Mouse (Mus musculus): Measurements from ENCODE around the gene Mocs1. TPM values are rescaled to one million over a fixed set of nuclear protein-coding genes. Genes with fewer than 3 reads are reported as not detected.

The Mocs1 gene
- polyA plus RNA-seq, 1 experiment, result 41.4 TPM

GRCm38 (mm10) chr17:49477370-49477769 is 49.2 kb downstream of the Mocs1 start:
- H3K27ac ChIP-seq (ENCODE audit: insufficient read depth, low read depth, low read length), result no peak overlapping the region
- H3K27me3 ChIP-seq (replicated peaks; ENCODE audit: control insufficient read depth, insufficient read depth, low read length), result no peaks in the 10 kb centered on the region
- TF ChIP-seq CTCF (conservative IDR thresholded peaks at IDR 0.05; ENCODE audit: insufficient read depth, insufficient read length, low read depth, low read length) (no peak), POLR2A (IDR thresholded peaks at IDR 0.05; ENCODE audit: low read depth, low read length) (no peak)
- DNase-seq, result peak; percentile 77
- no peaks in the 10 kb centered on the region for H3K4me1 ChIP-seq (ENCODE audit: control insufficient read depth, insufficient read depth, low read length)
- no peaks in the 10 kb centered on the region for H3K36me3 ChIP-seq (ENCODE audit: control insufficient read depth, insufficient read depth, low read length)
- WGBS, result 60% methylated on average over 4 of the region's 4 CpGs
- H3K4me3 ChIP-seq (ENCODE audit: insufficient read depth, low read depth, low read length), result no peak overlapping the region

GRCm38 (mm10) chr17:49481876-49482275 is 53.7 kb downstream of the Mocs1 start:
- 47% methylated on average over 3 of the region's 3 CpGs for WGBS
- H3K4me3 ChIP-seq (ENCODE audit: insufficient read depth, low read depth, low read length), result no peak overlapping the region
- H3K27me3 ChIP-seq (replicated peaks; ENCODE audit: control insufficient read depth, insufficient read depth, low read length), result no peaks in the 10 kb centered on the region
- H3K27ac ChIP-seq (ENCODE audit: insufficient read depth, low read depth, low read length), result no peak overlapping the region; the same call in 1 of the 2 replicates
- no peaks in the 10 kb centered on the region for H3K4me1 ChIP-seq (ENCODE audit: control insufficient read depth, insufficient read depth, low read length)
- H3K36me3 ChIP-seq (ENCODE audit: control insufficient read depth, insufficient read depth, low read length), result no peaks in the 10 kb centered on the region
- DNase-seq, result no peak
- TF ChIP-seq CTCF (conservative IDR thresholded peaks at IDR 0.05; ENCODE audit: insufficient read depth, insufficient read length, low read depth, low read length) (no peak), POLR2A (IDR thresholded peaks at IDR 0.05; ENCODE audit: low read depth, low read length) (no peak)

GRCm38 (mm10) chr17:49484435-49484834 is 56.3 kb downstream of the Mocs1 start:
- TF ChIP-seq POLR2A (IDR thresholded peaks at IDR 0.05; ENCODE audit: low read depth, low read length) (no peak), CTCF (conservative IDR thresholded peaks at IDR 0.05; ENCODE audit: insufficient read depth, insufficient read length, low read depth, low read length) (no peak)
- H3K4me3 ChIP-seq (ENCODE audit: insufficient read depth, low read depth, low read length), result no peak overlapping the region
- DNase-seq, result no peak
- 67% methylated on average over 3 of the region's 3 CpGs for WGBS
- H3K4me1 ChIP-seq (ENCODE audit: control insufficient read depth, insufficient read depth, low read length), result no peaks in the 10 kb centered on the region
- no peaks in the 10 kb centered on the region for H3K27me3 ChIP-seq (replicated peaks; ENCODE audit: control insufficient read depth, insufficient read depth, low read length)
- no peaks in the 10 kb centered on the region for H3K36me3 ChIP-seq (ENCODE audit: control insufficient read depth, insufficient read depth, low read length)
- H3K27ac ChIP-seq (ENCODE audit: insufficient read depth, low read depth, low read length), result no peak overlapping the region

GRCm38 (mm10) chr17:49489098-49489497 is 60.9 kb downstream of the Mocs1 start:
- TF ChIP-seq CTCF (conservative IDR thresholded peaks at IDR 0.05; ENCODE audit: insufficient read depth, insufficient read length, low read depth, low read length), result no peak
- no peak for TF ChIP-seq POLR2A (IDR thresholded peaks at IDR 0.05; ENCODE audit: low read depth, low read length)
- DNase-seq, result peak; percentile 18
- no peaks in the 10 kb centered on the region for H3K27me3 ChIP-seq (replicated peaks; ENCODE audit: control insufficient read depth, insufficient read depth, low read length)
- 44% methylated on average over 5 of the region's 5 CpGs for WGBS
- H3K36me3 ChIP-seq (ENCODE audit: control insufficient read depth, insufficient read depth, low read length), result no peaks in the 10 kb centered on the region
- H3K27ac ChIP-seq (ENCODE audit: insufficient read depth, low read depth, low read length), result no peak overlapping the region
- no peaks in the 10 kb centered on the region for H3K4me1 ChIP-seq (ENCODE audit: control insufficient read depth, insufficient read depth, low read length)
- no peak overlapping the region for H3K4me3 ChIP-seq (ENCODE audit: insufficient read depth, low read depth, low read length)

- WGBS, result 91% methylated on average over 4 of the region's 4 CpGs
- Histone ChIP-seq H3K36me3 (ENCODE audit: control insufficient read depth, insufficient read depth, low read length) (no peaks in the 10 kb centered on the region), H3K4me3 (ENCODE audit: insufficient read depth, low read depth, low read length) (no peak overlapping the region), H3K27ac (ENCODE audit: insufficient read depth, low read depth, low read length) (no peak overlapping the region), H3K4me1 (ENCODE audit: control insufficient read depth, insufficient read depth, low read length) (no peaks in the 10 kb centered on the region), H3K27me3 (replicated peaks; ENCODE audit: control insufficient read depth, insufficient read depth, low read length) (no peaks in the 10 kb centered on the region)
- DNase-seq, result no peak
- TF ChIP-seq CTCF (conservative IDR thresholded peaks at IDR 0.05; ENCODE audit: insufficient read depth, insufficient read length, low read depth, low read length) (no peak), POLR2A (IDR thresholded peaks at IDR 0.05; ENCODE audit: low read depth, low read length) (no peak)
These were observed 65.1 kb downstream of the Mocs1 start for GRCm38 (mm10) chr17:49493276-49493675.

- DNase-seq, result no peak
- Histone ChIP-seq H3K27me3 (replicated peaks; ENCODE audit: control insufficient read depth, insufficient read depth, low read length) (no peaks in the 10 kb centered on the region), H3K36me3 (ENCODE audit: control insufficient read depth, insufficient read depth, low read length) (no peaks in the 10 kb centered on the region), H3K27ac (ENCODE audit: insufficient read depth, low read depth, low read length) (no peak overlapping the region), H3K4me3 (ENCODE audit: insufficient read depth, low read depth, low read length) (no peak overlapping the region), H3K4me1 (ENCODE audit: control insufficient read depth, insufficient read depth, low read length) (no peaks in the 10 kb centered on the region)
- no peak for TF ChIP-seq POLR2A (IDR thresholded peaks at IDR 0.05; ENCODE audit: low read depth, low read length)
- TF ChIP-seq CTCF (conservative IDR thresholded peaks at IDR 0.05; ENCODE audit: insufficient read depth, insufficient read length, low read depth, low read length), result no peak
- 61% methylated on average over 3 of the region's 3 CpGs for WGBS
These were observed 70.0 kb downstream of the Mocs1 start for GRCm38 (mm10) chr17:49498169-49498568.

GRCm38 (mm10) chr17:49499635-49500034 is 71.5 kb downstream of the Mocs1 start:
- Histone ChIP-seq H3K27ac (ENCODE audit: insufficient read depth, low read depth, low read length) (no peak overlapping the region), H3K27me3 (replicated peaks; ENCODE audit: control insufficient read depth, insufficient read depth, low read length) (no peaks in the 10 kb centered on the region), H3K4me1 (ENCODE audit: control insufficient read depth, insufficient read depth, low read length) (no peaks in the 10 kb centered on the region), H3K4me3 (ENCODE audit: insufficient read depth, low read depth, low read length) (no peak overlapping the region), H3K36me3 (ENCODE audit: control insufficient read depth, insufficient read depth, low read length) (no peaks in the 10 kb centered on the region)
- DNase-seq, result no peak
- TF ChIP-seq POLR2A (IDR thresholded peaks at IDR 0.05; ENCODE audit: low read depth, low read length) (no peak), CTCF (conservative IDR thresholded peaks at IDR 0.05; ENCODE audit: insufficient read depth, insufficient read length, low read depth, low read length) (no peak)
- 90% methylated on average over 2 of the region's 2 CpGs for WGBS

- H3K36me3 ChIP-seq (ENCODE audit: control insufficient read depth, insufficient read depth, low read length), result no peaks in the 10 kb centered on the region
- TF ChIP-seq CTCF (conservative IDR thresholded peaks at IDR 0.05; ENCODE audit: insufficient read depth, insufficient read length, low read depth, low read length), result no peak
- TF ChIP-seq POLR2A (IDR thresholded peaks at IDR 0.05; ENCODE audit: low read depth, low read length), result no peak
- no peaks in the 10 kb centered on the region for H3K27me3 ChIP-seq (replicated peaks; ENCODE audit: control insufficient read depth, insufficient read depth, low read length)
- 54% methylated on average over 2 of the region's 2 CpGs for WGBS
- no peaks in the 10 kb centered on the region for H3K4me1 ChIP-seq (ENCODE audit: control insufficient read depth, insufficient read depth, low read length)
- no peak overlapping the region for H3K27ac ChIP-seq (ENCODE audit: insufficient read depth, low read depth, low read length)
- no peak overlapping the region for H3K4me3 ChIP-seq (ENCODE audit: insufficient read depth, low read depth, low read length)
- DNase-seq, result no peak
These were observed 72.1 kb downstream of the Mocs1 start for GRCm38 (mm10) chr17:49500234-49500633.

Measured in kidney, adult 2 months (tissue).